Mouse (Mus musculus) hindbrain, postnatal 0 days (tissue): ENCODE results near the gene Rps10. TPM values are rescaled to one million over a fixed set of nuclear protein-coding genes. Genes with fewer than 3 reads are reported as not detected.

Source experiments
- ATAC-seq: fragments of 200-750 bp; cut with Nextera tagmentation; 2 replicates; pipeline ENCODE4 v1.8.0; 2017; ENCODE audit warnings: mild to moderate bottlenecking, moderate TSS enrichment, moderate library complexity
- DNase-seq: peaks from one replicate; pipeline ENCODE4 v3.0.0-alpha.2; 2015; ENCODE audit warnings: low spot score
- H3K27ac ChIP-seq: fragments of 300-500 bp; sonication (generic); 2 replicates; pipeline ENCODE4 v1.5.1; 2014; ENCODE audit warnings: mild to moderate bottlenecking
- H3K27me3 ChIP-seq: fragments of 300-500 bp; sonication (generic); 2 replicates; pipeline ENCODE4 v1.6.1; 2014; ENCODE audit warnings: low read length, mixed read lengths; ENCODE audit not compliant: insufficient read depth
- H3K36me3 ChIP-seq: fragments of 300-500 bp; sonication (generic); 2 replicates; pipeline ENCODE4 v1.6.1; 2014; ENCODE audit warnings: low read length, mixed read lengths; ENCODE audit not compliant: insufficient read depth
- H3K4me1 ChIP-seq: fragments of 300-500 bp; sonication (generic); 2 replicates; pipeline ENCODE4 v1.6.1; 2014; ENCODE audit warnings: antibody characterized with exemption, low read length, mixed read lengths; ENCODE audit not compliant: insufficient read depth
- H3K4me2 ChIP-seq: fragments of 300-500 bp; sonication (generic); 2 replicates; pipeline ENCODE4 v1.6.1; 2014; ENCODE audit warnings: low read depth, mild to moderate bottlenecking, low read length, moderate library complexity, mixed read lengths
- H3K4me3 ChIP-seq: fragments of 300-500 bp; sonication (generic); 2 replicates; pipeline ENCODE4 v1.5.1; 2014; ENCODE audit warnings: low read length
- H3K9ac ChIP-seq: fragments of 300-500 bp; sonication (generic); replicated peaks from 2 replicates; pipeline ENCODE4 v1.6.1; 2014; ENCODE audit warnings: mild to moderate bottlenecking, low read length, moderate library complexity, mixed read lengths
- H3K9me3 ChIP-seq: fragments of 300-500 bp; sonication (generic); 2 replicates; pipeline ENCODE4 v1.6.1; 2016; ENCODE audit warnings: low read length, mixed read lengths
- CTCF ChIP-seq: IDR thresholded peaks from 2 replicates; pipeline ENCODE4 v1.5.1; 2016; ENCODE audit warnings: antibody characterized with exemption, control low read depth, low read depth
- WGBS: fragments of 180-500 bp; shearing (Covaris S2); extraction: QIAGEN DNeasy Blood & Tissue Kit; methylation state at CpG from one replicate; pipeline ENCODE4 v1.1.7; 2014; 5-methylcytosine and 5-hydroxymethylcytosine counted together
- polyA plus RNA-seq: library from polyadenylated mRNA; unstranded; fragments of >200 nt; fragmentation: Nextera tagmentation; extraction: Ambion mirVana; gene quantifications from 2 replicates; pipeline ENCODE4 v1.2.1, GENCODE M21; 2015
- total RNA-seq: library from RNA; depleted of rRNA; stranded (reverse); fragments of >200 nt; gene quantifications from 2 replicates; pipeline ENCODE4 v1.2.3, GENCODE M21; 2014

Rps10 gene
- total and polyA plus RNA-seq, 2 experiments from 2014 or later, result 519 to 1,303 TPM

- Histone ChIP-seq H3K9ac (peak within 1 kb of the TSS; percentile 57), H3K27me3 (no peaks in the 10 kb centered on the region), H3K27ac (peak within 1 kb of the TSS; percentile 80), H3K36me3 (no peaks in the 10 kb centered on the region), H3K9me3 (no peaks in the 10 kb centered on the region), H3K4me3 (peak within 1 kb of the TSS; percentile 61), H3K4me2 (peak within 1 kb of the TSS; percentile 72), H3K4me1 (peaks cover 8% of the 10 kb centered on the region; the same call in 1 of the 2 replicates)
- peak; percentile 85 for ATAC-seq
- 1% methylated on average over 61 of the region's 65 CpGs for whole genome bisulfite sequencing
- no peak for TF ChIP-seq CTCF
- DNase-seq, result peak; percentile 86
Measured at GRCm38 (mm10) chr17:27655089-27656010, 18.9 kb upstream of the Rps10 start, which contains the start of gene Pacsin1. Gene Pacsin1 (plus strand): TSS chr17:27655509.

- H3K9me3 ChIP-seq, result no peaks in the 10 kb centered on the region
- no peak overlapping the region for H3K4me2 ChIP-seq
- peaks cover 8% of the 10 kb centered on the region; the same call in 1 of the 2 replicates for H3K4me1 ChIP-seq
- no peak overlapping the region for H3K4me3 ChIP-seq
- no peaks in the 10 kb centered on the region for H3K36me3 ChIP-seq
- no peak overlapping the region for H3K9ac ChIP-seq
- 72% methylated on average over 10 of the region's 10 CpGs for WGBS
- ATAC-seq (no peak), DNase-seq (no peak)
- H3K27ac ChIP-seq, result no peak overlapping the region
- H3K27me3 ChIP-seq, result no peaks in the 10 kb centered on the region
- TF ChIP-seq CTCF, result no peak
Measured at GRCm38 (mm10) chr17:27653253-27653959, 16.9 kb upstream of the Rps10 start.

- no peaks in the 10 kb centered on the region for H3K36me3 ChIP-seq
- 0 out of 2 replicates have a peak, but pooled peaks cover 8% of the 10 kb centered on the region for H3K4me1 ChIP-seq
- no peak overlapping the region for H3K9ac ChIP-seq
- no peak overlapping the region for H3K4me3 ChIP-seq
- no peak for TF ChIP-seq CTCF
- WGBS, result 86% methylated on average over 23 of the region's 23 CpGs
- H3K27ac ChIP-seq, result no peak overlapping the region
- no peaks in the 10 kb centered on the region for H3K9me3 ChIP-seq
- no peaks in the 10 kb centered on the region for H3K27me3 ChIP-seq
- ATAC-seq (no peak), DNase-seq (no peak)
- H3K4me2 ChIP-seq, result no peak overlapping the region
Measured at GRCm38 (mm10) chr17:27652046-27652790, 15.7 kb upstream of the Rps10 start.

- no peak overlapping the region for H3K27ac ChIP-seq
- no peaks in the 10 kb centered on the region for H3K36me3 ChIP-seq
- WGBS, result 80% methylated on average over 13 of the region's 13 CpGs
- no peak overlapping the region for H3K4me3 ChIP-seq
- DNase-seq (no peak), ATAC-seq (no peak)
- H3K27me3 ChIP-seq, result no peaks in the 10 kb centered on the region
- H3K9me3 ChIP-seq, result no peaks in the 10 kb centered on the region
- no peak overlapping the region for H3K4me2 ChIP-seq
- TF ChIP-seq CTCF, result no peak
- H3K4me1 ChIP-seq, result 0 out of 2 replicates have a peak, but pooled peaks cover 4% of the 10 kb centered on the region
- no peak overlapping the region for H3K9ac ChIP-seq
Measured at GRCm38 (mm10) chr17:27650586-27650985, 14.1 kb upstream of the Rps10 start.

- Histone ChIP-seq H3K27me3 (no peaks in the 10 kb centered on the region), H3K27ac (no peak overlapping the region), H3K36me3 (no peaks in the 10 kb centered on the region), H3K4me2 (no peak overlapping the region), H3K4me3 (no peak overlapping the region), H3K4me1 (0 out of 2 replicates have a peak, but pooled peaks cover 4% of the 10 kb centered on the region), H3K9ac (no peak overlapping the region), H3K9me3 (no peaks in the 10 kb centered on the region)
- peak; percentile 33 for DNase-seq
- 10% methylated on average over 12 of the region's 12 CpGs for WGBS
- TF ChIP-seq CTCF, result peak; percentile 64
- no peak for ATAC-seq
Measured at GRCm38 (mm10) chr17:27650160-27650559, 13.7 kb upstream of the Rps10 start.

GRCm38 (mm10) chr17:27645807-27646206 is 9.3 kb upstream of the Rps10 start:
- Histone ChIP-seq H3K9me3 (no peaks in the 10 kb centered on the region), H3K27ac (no peak overlapping the region), H3K4me1 (no peaks in the 10 kb centered on the region), H3K27me3 (no peaks in the 10 kb centered on the region), H3K4me2 (no peak overlapping the region), H3K9ac (no peak overlapping the region), H3K4me3 (no peak overlapping the region), H3K36me3 (no peaks in the 10 kb centered on the region)
- TF ChIP-seq CTCF, result no peak
- WGBS, result 33% methylated on average over 7 of the region's 7 CpGs
- DNase-seq (no peak), ATAC-seq (no peak)
